Mouse (Mus musculus): ENCODE data around the gene Nr1d1. TPM values are rescaled to one million over a fixed set of nuclear protein-coding genes. Genes with fewer than 3 reads are reported as not detected.
A peak's percentile ranks its signal among the peaks of the same experiment; 100 is the strongest.

Nr1d1 gene
- polyA plus RNA-seq, 1 experiment from 2014 or later: 5.6 TPM

DNA sequence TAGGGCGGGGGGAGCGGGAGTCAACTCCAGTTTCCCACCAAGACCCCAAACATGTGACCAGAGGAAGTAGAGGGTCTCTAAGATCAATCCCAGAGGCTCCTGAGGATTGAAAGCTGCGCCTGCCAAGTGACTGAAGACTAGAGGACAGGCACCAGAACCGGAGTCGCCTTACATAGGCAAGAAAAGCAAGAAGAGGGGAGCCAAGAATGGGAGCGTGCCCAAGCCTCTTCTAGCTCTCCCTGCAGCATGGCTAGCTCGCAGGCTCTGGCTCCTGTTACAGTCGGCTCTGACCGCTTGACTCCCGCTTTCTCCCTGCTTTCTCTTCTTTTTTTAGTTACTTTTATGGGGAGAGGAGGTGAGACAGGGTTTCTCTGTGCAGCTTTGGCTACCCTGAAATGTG, 10.1 kb upstream of the Nr1d1 start:
- Histone ChIP-seq H3K27me3 (ENCODE audit: control insufficient read depth, insufficient read depth, low read length) (no peaks in the 10 kb centered on the region), H3K9me3 (replicated peaks; ENCODE audit: control insufficient read depth, low read length) (no peaks in the 10 kb centered on the region), H3K27ac (ENCODE audit: low read depth, low read length) (peak overlapping the region; percentile 97), H3K4me3 (ENCODE audit: low read depth, low read length) (no peak overlapping the region), H3K4me1 (ENCODE audit: control insufficient read depth, insufficient read depth, low read length) (peaks cover 65% of the 10 kb centered on the region), H3K4me2 (peak overlapping the region; percentile 58), H3K9ac (ENCODE audit: low read depth, low read length) (peak overlapping the region; percentile 64; the same call in 1 of the 2 replicates), H3K36me3 (ENCODE audit: control insufficient read depth, insufficient read depth, low read length) (no peaks in the 10 kb centered on the region)
- 50% methylated on average over 10 of the region's 10 CpGs for WGBS (ENCODE audit: insufficient replicate concordance)
- no peak for ATAC-seq (replicated peaks; ENCODE audit: insufficient number of reproducible peaks, low FRiP score, low TSS enrichment)

GRCm38 (mm10) chr11:98784139-98784538, 9.0 kb upstream of the Nr1d1 start:
- Histone ChIP-seq H3K36me3 (ENCODE audit: control insufficient read depth, insufficient read depth, low read length) (no peaks in the 10 kb centered on the region), H3K9me3 (replicated peaks; ENCODE audit: control insufficient read depth, low read length) (no peaks in the 10 kb centered on the region), H3K4me3 (ENCODE audit: low read depth, low read length) (no peak overlapping the region), H3K27ac (ENCODE audit: low read depth, low read length) (peak overlapping the region; percentile 96), H3K27me3 (ENCODE audit: control insufficient read depth, insufficient read depth, low read length) (no peaks in the 10 kb centered on the region), H3K9ac (ENCODE audit: low read depth, low read length) (no peak overlapping the region), H3K4me1 (ENCODE audit: control insufficient read depth, insufficient read depth, low read length) (peaks cover 61% of the 10 kb centered on the region), H3K4me2 (no peak overlapping the region)
- ATAC-seq (replicated peaks; ENCODE audit: insufficient number of reproducible peaks, low FRiP score, low TSS enrichment): no peak
- WGBS (ENCODE audit: insufficient replicate concordance): 58% methylated on average over 4 of the region's 4 CpGs

DNA sequence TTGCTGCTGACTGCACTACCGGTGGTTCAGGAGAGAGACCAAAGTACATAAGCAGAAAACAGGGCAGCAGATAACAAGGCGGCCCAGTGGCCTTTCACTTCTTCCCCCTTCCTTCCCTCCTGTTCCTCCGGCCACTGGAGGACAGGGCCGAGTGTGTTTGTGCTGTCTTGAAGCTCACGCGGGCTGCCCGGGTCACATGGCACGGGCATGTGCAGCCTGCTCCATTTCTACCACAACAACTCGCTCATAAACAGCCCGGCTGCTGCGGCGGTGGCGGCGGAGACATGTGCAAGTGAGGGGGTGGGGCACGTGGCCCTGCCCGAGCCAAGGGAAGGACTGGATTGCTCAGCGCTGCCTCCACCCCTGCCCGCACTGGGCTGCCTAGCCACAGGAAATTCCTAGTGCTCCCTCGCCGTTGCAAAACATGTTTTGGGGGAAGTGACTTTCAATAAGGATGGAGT, 8.1 kb upstream of the Nr1d1 start:
- under 1% methylated on average over 19 of the region's 20 CpGs for WGBS (ENCODE audit: insufficient replicate concordance)

DNA sequence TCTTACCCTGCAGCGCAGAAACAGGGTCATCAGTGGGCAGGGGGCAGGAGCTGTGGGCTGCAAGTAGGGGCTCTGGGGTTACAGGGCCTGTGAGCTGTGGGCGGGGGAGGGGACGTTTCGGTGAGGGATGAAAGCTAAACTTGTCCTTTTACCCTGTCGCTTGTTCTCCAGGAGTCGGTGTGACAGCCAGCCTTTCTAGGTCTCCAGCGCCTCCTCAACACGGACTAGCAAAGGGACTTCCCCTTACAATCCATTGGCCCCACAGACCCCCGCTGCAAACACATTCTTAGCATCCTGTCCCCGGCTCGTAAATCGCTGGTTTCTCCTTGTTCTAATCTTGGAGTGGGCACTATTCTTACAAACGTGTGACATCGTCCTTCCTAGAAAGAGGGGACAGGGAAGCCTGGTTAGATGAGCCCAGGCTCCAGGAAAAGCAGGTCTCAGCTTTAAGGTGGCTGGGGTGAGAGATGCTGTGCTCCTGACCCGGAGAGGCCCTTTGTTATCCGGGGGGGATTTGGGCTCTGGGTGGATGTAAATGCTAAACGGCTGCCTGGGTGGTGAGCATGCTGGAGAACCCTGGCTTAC, 7.6 kb upstream of the Nr1d1 start:
- ATAC-seq (replicated peaks; ENCODE audit: insufficient number of reproducible peaks, low FRiP score, low TSS enrichment): no peak
- Histone ChIP-seq H3K9me3 (replicated peaks; ENCODE audit: control insufficient read depth, low read length) (no peaks in the 10 kb centered on the region), H3K27ac (ENCODE audit: low read depth, low read length) (peak overlapping the region; percentile 96), H3K27me3 (ENCODE audit: control insufficient read depth, insufficient read depth, low read length) (no peaks in the 10 kb centered on the region), H3K9ac (ENCODE audit: low read depth, low read length) (peak overlapping the region; percentile 67), H3K4me2 (peak overlapping the region; percentile 69), H3K36me3 (ENCODE audit: control insufficient read depth, insufficient read depth, low read length) (no peaks in the 10 kb centered on the region), H3K4me3 (ENCODE audit: low read depth, low read length) (peak overlapping the region; percentile 35), H3K4me1 (ENCODE audit: control insufficient read depth, insufficient read depth, low read length) (peaks cover 61% of the 10 kb centered on the region)
- 4% methylated on average over 17 of the region's 17 CpGs for WGBS (ENCODE audit: insufficient replicate concordance)

More for the DNA sequence above, 8.1 kb upstream of the Nr1d1 start:
- peak overlapping the region; percentile 67 for H3K9ac ChIP-seq (ENCODE audit: low read depth, low read length)
- H3K4me2 ChIP-seq: peak overlapping the region; percentile 69
- no peaks in the 10 kb centered on the region for H3K9me3 ChIP-seq (replicated peaks; ENCODE audit: control insufficient read depth, low read length)
- peak overlapping the region; percentile 35 for H3K4me3 ChIP-seq (ENCODE audit: low read depth, low read length)
- ATAC-seq (replicated peaks; ENCODE audit: insufficient number of reproducible peaks, low FRiP score, low TSS enrichment): peak; percentile 68; the same call in 1 of the 2 replicates
- no peaks in the 10 kb centered on the region for H3K27me3 ChIP-seq (ENCODE audit: control insufficient read depth, insufficient read depth, low read length)
- peak overlapping the region; percentile 96 for H3K27ac ChIP-seq (ENCODE audit: low read depth, low read length)
- peaks cover 59% of the 10 kb centered on the region for H3K4me1 ChIP-seq (ENCODE audit: control insufficient read depth, insufficient read depth, low read length)
- no peaks in the 10 kb centered on the region for H3K36me3 ChIP-seq (ENCODE audit: control insufficient read depth, insufficient read depth, low read length)

DNA sequence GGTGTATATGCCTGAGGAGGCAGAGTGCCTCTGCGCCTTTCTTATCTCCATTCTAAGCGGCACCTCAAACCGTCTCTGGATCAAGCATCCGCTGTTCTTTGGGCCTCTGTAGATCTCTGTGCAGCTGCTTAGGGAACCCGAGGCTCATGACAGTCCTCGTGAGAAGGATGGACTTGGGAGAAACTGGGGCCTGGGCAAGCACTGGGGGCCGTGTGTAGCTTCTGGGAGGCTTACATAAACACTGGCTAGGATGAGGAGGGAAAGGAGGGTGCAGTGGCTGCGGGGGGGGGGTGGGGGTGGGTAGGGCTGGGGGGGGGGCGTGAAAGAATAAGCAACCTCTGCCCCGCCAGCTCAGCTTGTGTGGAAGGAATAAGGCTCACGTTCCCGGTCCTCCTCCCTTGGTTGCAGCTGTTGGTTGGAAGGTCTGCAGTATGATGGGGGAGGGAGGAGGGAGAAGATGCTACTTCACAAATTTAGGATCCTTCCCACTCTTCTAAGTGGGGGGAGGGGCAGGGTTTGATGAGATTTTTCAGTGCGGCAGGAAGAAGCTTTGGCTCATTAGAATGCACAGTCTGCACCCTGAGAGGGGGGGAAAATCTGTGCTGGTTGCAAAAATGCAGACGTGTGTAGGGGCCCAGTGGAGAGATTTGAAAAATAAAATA, 6.8 kb upstream of the Nr1d1 start:
- peaks cover 62% of the 10 kb centered on the region for H3K4me1 ChIP-seq (ENCODE audit: control insufficient read depth, insufficient read depth, low read length)
- H3K9ac ChIP-seq (ENCODE audit: low read depth, low read length): peak overlapping the region; percentile 67; the same call in 1 of the 2 replicates
- no peaks in the 10 kb centered on the region for H3K27me3 ChIP-seq (ENCODE audit: control insufficient read depth, insufficient read depth, low read length)
- H3K4me2 ChIP-seq: peak overlapping the region; percentile 69
- H3K27ac ChIP-seq (ENCODE audit: low read depth, low read length): peak overlapping the region; percentile 96
- no peaks in the 10 kb centered on the region for H3K36me3 ChIP-seq (ENCODE audit: control insufficient read depth, insufficient read depth, low read length)
- ATAC-seq (replicated peaks; ENCODE audit: insufficient number of reproducible peaks, low FRiP score, low TSS enrichment): no peak
- no peak overlapping the region for H3K4me3 ChIP-seq (ENCODE audit: low read depth, low read length)
- WGBS (ENCODE audit: insufficient replicate concordance): 15% methylated on average over 13 of the region's 14 CpGs
- no peaks in the 10 kb centered on the region for H3K9me3 ChIP-seq (replicated peaks; ENCODE audit: control insufficient read depth, low read length)

DNA sequence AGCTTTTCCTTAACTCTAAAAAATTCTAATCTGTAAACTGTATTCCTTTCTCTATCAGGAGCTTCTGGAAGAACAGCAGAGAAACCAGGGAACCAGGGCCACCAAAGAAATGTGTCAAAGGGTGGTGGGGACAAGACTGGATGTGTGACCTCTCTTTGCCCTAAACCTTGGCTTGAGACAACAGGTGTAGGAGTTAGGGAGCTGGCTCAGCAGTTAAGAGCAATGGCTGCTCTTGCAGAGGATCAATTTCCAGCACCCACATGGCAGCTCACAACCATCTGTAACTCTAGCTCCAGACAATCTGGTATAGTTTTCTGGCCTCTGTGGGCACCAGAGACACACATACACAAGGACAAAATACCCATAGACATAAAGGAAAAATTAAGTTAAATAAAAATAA, 2.8 kb upstream of the Nr1d1 start:
- H3K27me3 ChIP-seq (ENCODE audit: control insufficient read depth, insufficient read depth, low read length): no peaks in the 10 kb centered on the region
- ATAC-seq (replicated peaks; ENCODE audit: insufficient number of reproducible peaks, low FRiP score, low TSS enrichment): no peak
- no peak overlapping the region for H3K4me2 ChIP-seq
- peak overlapping the region; percentile 92 for H3K27ac ChIP-seq (ENCODE audit: low read depth, low read length)
- no peaks in the 10 kb centered on the region for H3K9me3 ChIP-seq (replicated peaks; ENCODE audit: control insufficient read depth, low read length)
- no peak overlapping the region for H3K9ac ChIP-seq (ENCODE audit: low read depth, low read length)
- H3K4me1 ChIP-seq (ENCODE audit: control insufficient read depth, insufficient read depth, low read length): peaks cover 57% of the 10 kb centered on the region
- H3K36me3 ChIP-seq (ENCODE audit: control insufficient read depth, insufficient read depth, low read length): no peaks in the 10 kb centered on the region
- no peak overlapping the region for H3K4me3 ChIP-seq (ENCODE audit: low read depth, low read length)

GRCm38 (mm10) chr11:98776843-98777590, 1.9 kb upstream of the Nr1d1 start:
- WGBS (ENCODE audit: insufficient replicate concordance): 17% methylated on average over 9 of the region's 9 CpGs

GRCm38 (mm10) chr11:98776052-98776764, 1.1 kb upstream of the Nr1d1 start:
- Histone ChIP-seq H3K4me3 (ENCODE audit: low read depth, low read length) (peak overlapping the region; percentile 46), H3K9ac (ENCODE audit: low read depth, low read length) (peak overlapping the region; percentile 72), H3K4me1 (ENCODE audit: control insufficient read depth, insufficient read depth, low read length) (peaks cover 58% of the 10 kb centered on the region), H3K27me3 (ENCODE audit: control insufficient read depth, insufficient read depth, low read length) (no peaks in the 10 kb centered on the region), H3K4me2 (peak overlapping the region; percentile 78), H3K27ac (ENCODE audit: low read depth, low read length) (peak overlapping the region; percentile 92), H3K36me3 (ENCODE audit: control insufficient read depth, insufficient read depth, low read length) (0 out of 2 replicates have a peak, but pooled peaks cover 1% of the 10 kb centered on the region), H3K9me3 (replicated peaks; ENCODE audit: control insufficient read depth, low read length) (no peaks in the 10 kb centered on the region)
- no peak for ATAC-seq (replicated peaks; ENCODE audit: insufficient number of reproducible peaks, low FRiP score, low TSS enrichment)
- WGBS (ENCODE audit: insufficient replicate concordance): 28% methylated on average over 12 of the region's 12 CpGs

More at GRCm38 (mm10) chr11:98776843-98777590, 1.9 kb upstream of the Nr1d1 start:
- Histone ChIP-seq H3K4me3 (ENCODE audit: low read depth, low read length) (0 out of 2 replicates have a peak overlapping the region, but pooled peaks have one; percentile 2), H3K9me3 (replicated peaks; ENCODE audit: control insufficient read depth, low read length) (no peaks in the 10 kb centered on the region), H3K27me3 (ENCODE audit: control insufficient read depth, insufficient read depth, low read length) (no peaks in the 10 kb centered on the region), H3K27ac (ENCODE audit: low read depth, low read length) (peak overlapping the region; percentile 92), H3K4me2 (peak overlapping the region; percentile 78), H3K9ac (ENCODE audit: low read depth, low read length) (peak overlapping the region; percentile 72), H3K36me3 (ENCODE audit: control insufficient read depth, insufficient read depth, low read length) (no peaks in the 10 kb centered on the region), H3K4me1 (ENCODE audit: control insufficient read depth, insufficient read depth, low read length) (peaks cover 57% of the 10 kb centered on the region)
- no peak for ATAC-seq (replicated peaks; ENCODE audit: insufficient number of reproducible peaks, low FRiP score, low TSS enrichment)
